Comparison of ENCODE assay signal across 9 mouse cellular contexts in the genomic region with DNA sequence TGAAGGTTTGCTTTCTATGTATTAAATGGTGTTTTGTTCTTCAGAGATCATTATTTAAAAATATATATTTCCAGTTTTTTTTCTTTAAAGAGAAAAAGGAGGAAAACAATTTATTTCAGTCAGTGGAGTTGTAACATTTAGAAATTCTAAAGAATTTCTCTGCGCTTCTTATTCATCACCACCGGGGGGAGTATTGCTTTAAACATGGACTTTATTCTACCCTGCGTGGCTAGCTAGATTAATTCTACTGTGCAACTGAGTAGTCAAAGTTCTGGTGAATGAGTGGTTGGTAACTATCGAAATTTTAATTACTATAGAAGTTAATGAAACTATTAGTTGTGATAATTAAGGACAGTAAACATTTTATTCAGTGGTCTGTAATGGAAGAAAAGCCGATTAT. TPM values are rescaled to one million over a fixed set of nuclear protein-coding genes. Genes with fewer than 3 reads are reported as not detected.
DNase-seq lines count a peak whose midpoint lies in the region; ATAC-seq and TF ChIP-seq lines count a peak whose summit lies in the region.
"Had no signal": no experiment of that assay in that cellular context is flagged by ENCODE, and none has a peak within 500 bp of the region (broad histone marks: within the 10 kb centered on the region; RNA-seq: fewer than 3 reads in every experiment).

No protein-coding gene starts in this region.

- TF ChIP-seq CTCF in heart, adult 2 months (IDR thresholded peaks at IDR 0.05) = peak; percentile 78

- peak; percentile 75; the same call in 1 of the 2 replicates for ATAC-seq in neural tube, embryonic 12.5 days (ENCODE audit: low FRiP score, low read depth)
- ATAC-seq in forebrain, embryonic 14.5 days = peak; percentile 72; the same call in 1 of the 2 replicates

- no peak overlapping the region for H3K9ac ChIP-seq in heart, adult 2 months (ENCODE audit: low read depth, low read length)
- H3K9ac ChIP-seq in neural tube, embryonic 12.5 days = no peak overlapping the region
- H3K9ac ChIP-seq in forebrain, embryonic 14.5 days (ENCODE audit: low read length) = no peak overlapping the region

- no peak for DNase-seq in heart, adult 2 months
- DNase-seq in heart, postnatal 4 days = no peak
- no peak for DNase-seq in neural tube, embryonic 10.5 days (ENCODE audit: extremely low spot score, low spot score)
- peak; percentile 75 for DNase-seq in forebrain, embryonic 14.5 days (ENCODE audit: low spot score)
- DNase-seq in splenic B cell, adult 2 months (ENCODE audit: low read depth, low spot score) = peak; percentile 3
- DNase-seq in B cell, adult 2 months = no peak
- no peak for DNase-seq in cerebellum, adult 11 months
- DNase-seq: lung, postnatal 4 days had no signal

- no peaks in the 10 kb centered on the region for H3K79me2 ChIP-seq in heart, adult 2 months (replicated peaks; ENCODE audit: control insufficient read depth, insufficient read depth, low read length)

- H3K4me2 ChIP-seq in neural tube, embryonic 12.5 days (replicated peaks) = no peak overlapping the region
- no peak overlapping the region for H3K4me2 ChIP-seq in forebrain, embryonic 14.5 days (ENCODE audit: low read length)

- H3K27ac ChIP-seq in heart, adult 2 months = no peak overlapping the region
- H3K27ac ChIP-seq in neural tube, embryonic 12.5 days = no peak overlapping the region
- H3K27ac ChIP-seq in forebrain, embryonic 14.5 days (ENCODE audit: low read depth, low read length) = no peak overlapping the region

- no peaks in the 10 kb centered on the region for H3K9me3 ChIP-seq in neural tube, embryonic 12.5 days
- H3K9me3 ChIP-seq in forebrain, embryonic 14.5 days (replicated peaks; ENCODE audit: control insufficient read depth, low read length) = no peaks in the 10 kb centered on the region

- intact Hi-C loops in heart, adult 2 months (cut with DNase I) = loop anchor here (5.0 to 10.0 kb wide), 2 partner anchors 1176 to 1704 kb away; no protein-coding TSS in a partner anchor

- WGBS in heart, adult 2 months = 25% methylated on average over 5 of the region's 5 CpGs
- WGBS in neural tube, embryonic 12.5 days = 31% methylated on average over 5 of the region's 5 CpGs
- WGBS in forebrain, embryonic 14.5 days = 27% methylated on average over 5 of the region's 5 CpGs

- no peaks in the 10 kb centered on the region for H3K36me3 ChIP-seq in heart, adult 2 months (ENCODE audit: control insufficient read depth, insufficient read depth, low read length)
- no peaks in the 10 kb centered on the region for H3K36me3 ChIP-seq in neural tube, embryonic 12.5 days
- no peaks in the 10 kb centered on the region for H3K36me3 ChIP-seq in forebrain, embryonic 14.5 days (ENCODE audit: control insufficient read depth, insufficient read depth, low read length)
- no peaks in the 10 kb centered on the region for H3K36me3 ChIP-seq in splenic B cell, adult 2 months (ENCODE audit: control insufficient read depth, insufficient read depth, low read length, poor library complexity, severe bottlenecking)

- TF ChIP-seq EP300 in heart, adult 2 months (IDR thresholded peaks at IDR 0.05; ENCODE audit: insufficient read depth, low read depth, low read length) = no peak

- no peak overlapping the region for H3K4me3 ChIP-seq in heart, adult 2 months
- no peak overlapping the region for H3K4me3 ChIP-seq in neural tube, embryonic 12.5 days
- H3K4me3 ChIP-seq in forebrain, embryonic 14.5 days (ENCODE audit: low read depth, low read length) = no peak overlapping the region

- TF ChIP-seq POLR2A in heart, adult 2 months (IDR thresholded peaks at IDR 0.05; ENCODE audit: insufficient read depth, low read depth, low read length) = no peak

- no peaks in the 10 kb centered on the region for H3K4me1 ChIP-seq in heart, adult 2 months (ENCODE audit: control insufficient read depth, insufficient read depth, low read length)
- no peaks in the 10 kb centered on the region for H3K4me1 ChIP-seq in neural tube, embryonic 12.5 days
- no peaks in the 10 kb centered on the region for H3K4me1 ChIP-seq in forebrain, embryonic 14.5 days (ENCODE audit: control insufficient read depth, insufficient read depth, low read length)

- H3K27me3 ChIP-seq in heart, adult 2 months (ENCODE audit: control insufficient read depth, insufficient read depth, low read length) = no peaks in the 10 kb centered on the region
- H3K27me3 ChIP-seq in neural tube, embryonic 12.5 days (replicated peaks) = no peaks in the 10 kb centered on the region
- H3K27me3 ChIP-seq in forebrain, embryonic 14.5 days (replicated peaks; ENCODE audit: control insufficient read depth, insufficient read depth, low read length) = no peaks in the 10 kb centered on the region
- no peaks in the 10 kb centered on the region for H3K27me3 ChIP-seq in splenic B cell, adult 2 months (ENCODE audit: control insufficient read depth, insufficient read depth, low read length, poor library complexity, severe bottlenecking)

RNA-seq across cellular contexts. Expression of a gene that starts 51.5 kb away (rescaled TPM):
- 1 to 10 TPM; 7.0 to 9.8 TPM for total RNA-seq in heart, adult 2 months (2021)
- polyA plus RNA-seq in heart, adult 2 months (2012; rRNA removed) = 4.5 and 8.1 TPM in 2 replicates
- 10 to 100 TPM; 14.2 to 14.5 TPM for total RNA-seq in heart, postnatal 4 days (2021)
- polyA plus RNA-seq in neural tube, embryonic 12.5 days (2016; fragmentation: Nextera tagmentation; extraction: Ambion mirVana) = 35.5 and 53.0 TPM in 2 replicates
- 48.2 and 50.1 TPM in 2 replicates for polyA plus RNA-seq in forebrain, embryonic 14.5 days (2014; fragmentation: Nextera tagmentation; extraction: Ambion mirVana)

Comparison
In these comparisons a context has a peak if more than half of its experiments do, and no peak if none do; other contexts are left out.
1. DNase-seq: peak in forebrain, embryonic 14.5 days (single experiment) and splenic B cell, adult 2 months (single experiment); none in heart, adult 2 months (0 of 2), heart, postnatal 4 days (single experiment), neural tube, embryonic 10.5 days (single experiment), B cell, adult 2 months (0 of 2) and cerebellum, adult 11 months (single experiment).